Mouse (Mus musculus) limb, embryonic 14.5 days (tissue): Measurements from ENCODE around the gene Zbtb42. TPM values are rescaled to one million over a fixed set of nuclear protein-coding genes. Genes with fewer than 3 reads are reported as not detected.
A peak's percentile ranks its signal among the peaks of the same experiment; 100 is the strongest.

ENCODE experiments used
- ATAC-seq: fragments of 200-750 bp; cut with Nextera tagmentation; 2 replicates; pipeline ENCODE4 v1.8.0; 2017; ENCODE audit warnings: low read depth, moderate number of reproducible peaks, moderate TSS enrichment; ENCODE audit not compliant: low FRiP score
- DNase-seq: peaks from one replicate; pipeline ENCODE4 v3.0.0-alpha.2; 2015; ENCODE audit warnings: low spot score
- H3K27ac ChIP-seq: fragments of 300-500 bp; sonication (generic); replicated peaks from 2 replicates; pipeline ENCODE4 v1.5.1; 2014; ENCODE audit warnings: low read depth, mild to moderate bottlenecking, low read length, moderate library complexity, mixed read lengths
- H3K27me3 ChIP-seq: fragments of 300-500 bp; sonication (generic); 2 replicates; pipeline ENCODE4 v1.6.1; 2014; ENCODE audit warnings: low read length, mixed read lengths; ENCODE audit not compliant: control insufficient read depth, insufficient read depth
- H3K36me3 ChIP-seq: fragments of 300-500 bp; sonication (generic); 2 replicates; pipeline ENCODE4 v1.6.1; 2014; ENCODE audit warnings: mild to moderate bottlenecking, low read length, moderate library complexity, mixed read lengths; ENCODE audit not compliant: control insufficient read depth, insufficient read depth
- H3K4me1 ChIP-seq: fragments of 300-500 bp; sonication (generic); 2 replicates; pipeline ENCODE4 v1.6.1; 2014; ENCODE audit warnings: antibody characterized with exemption, low read length, mixed read lengths; ENCODE audit not compliant: control insufficient read depth, insufficient read depth
- H3K4me2 ChIP-seq: fragments of 300-500 bp; sonication (generic); replicated peaks from 2 replicates; pipeline ENCODE4 v1.6.1; 2014; ENCODE audit warnings: low read depth, mild to moderate bottlenecking, low read length, moderate library complexity; ENCODE audit not compliant: severe bottlenecking
- H3K4me3 ChIP-seq: fragments of 300-500 bp; sonication (generic); replicated peaks from 2 replicates; pipeline ENCODE4 v1.5.1; 2014; ENCODE audit warnings: low read length
- H3K9ac ChIP-seq: fragments of 300-500 bp; sonication (generic); 2 replicates; pipeline ENCODE4 v1.6.1; 2014; ENCODE audit warnings: mild to moderate bottlenecking, low read depth, low read length, moderate library complexity; ENCODE audit not compliant: severe bottlenecking
- H3K9me3 ChIP-seq: fragments of 300-500 bp; sonication (generic); 2 replicates; pipeline ENCODE4 v1.6.1; 2016; ENCODE audit warnings: low read length; ENCODE audit not compliant: control insufficient read depth
- POLR2A ChIP-seq: fragments of 200-500 bp; IDR thresholded peaks from 2 replicates; pipeline ENCODE4 v1.8.0; 2012; ENCODE audit warnings: inconsistent platforms, mild to moderate bottlenecking, moderate library complexity, borderline replicate concordance; ENCODE audit not compliant: insufficient read depth, insufficient read length; ENCODE audit errors: extremely low read depth
- WGBS: fragments of 180-500 bp; shearing (Covaris S2); extraction: QIAGEN DNeasy Blood & Tissue Kit; methylation state at CpG from one replicate; pipeline ENCODE4 v1.1.7; 2014; 5-methylcytosine and 5-hydroxymethylcytosine counted together
- polyA plus RNA-seq, 2 experiments: library from polyadenylated mRNA; depleted of rRNA in 1 of 2; stranded (reverse) in 1 of 2; unstranded in 1 of 2; fragments of >200 nt; fragmentation: Nextera tagmentation in 1 of 2; extraction: Ambion mirVana in 1 of 2; gene quantifications; 2 replicates each; pipeline versions ENCODE4 v1.2.1 to v1.2.3; 2012 to 2014

Zbtb42 gene
- polyA plus RNA-seq, 2 experiments: 2.5 TPM

- no peaks in the 10 kb centered on the region for H3K36me3 ChIP-seq
- H3K4me2 ChIP-seq: no peak overlapping the region
- H3K27me3 ChIP-seq: no peaks in the 10 kb centered on the region
- no peak overlapping the region for H3K27ac ChIP-seq
- no peaks in the 10 kb centered on the region for H3K9me3 ChIP-seq
- 43% methylated on average over 5 of the region's 5 CpGs for WGBS
- H3K4me1 ChIP-seq: peaks cover 18% of the 10 kb centered on the region; the same call in 1 of the 2 replicates
- H3K4me3 ChIP-seq: no peak overlapping the region
- no peak for TF ChIP-seq POLR2A
- ATAC-seq (no peak), DNase-seq (no peak)
- no peak overlapping the region for H3K9ac ChIP-seq
Observed at GRCm38 (mm10) chr12:112718995-112719394, 40.4 kb downstream of the Zbtb42 start.

GRCm38 (mm10) chr12:112720216-112720615 is 41.6 kb downstream of the Zbtb42 start, which contains the start of gene Cep170b:
Cep170b (plus strand) TSS chr12:112720455.
- H3K36me3 ChIP-seq: no peaks in the 10 kb centered on the region; the same call in 1 of the 2 replicates
- H3K27me3 ChIP-seq: no peaks in the 10 kb centered on the region
- H3K4me1 ChIP-seq: peaks cover 17% of the 10 kb centered on the region; the same call in 1 of the 2 replicates
- 74% methylated on average over 6 of the region's 6 CpGs for WGBS
- H3K4me2 ChIP-seq: peak within 1 kb of the TSS; percentile 85
- peak within 1 kb of the TSS; percentile 86 for H3K4me3 ChIP-seq
- ATAC-seq (no peak), DNase-seq (no peak)
- TF ChIP-seq POLR2A: no peak
- no peak within 1 kb of the TSS; the same call in 1 of the 2 replicates for H3K9ac ChIP-seq
- H3K27ac ChIP-seq: peak within 1 kb of the TSS; percentile 56; the same call in 1 of the 2 replicates
- no peaks in the 10 kb centered on the region for H3K9me3 ChIP-seq

GRCm38 (mm10) chr12:112720890-112721423 is 42.3 kb downstream of the Zbtb42 start:
- no peak for TF ChIP-seq POLR2A
- ATAC-seq (no peak), DNase-seq (no peak)
- H3K27me3 ChIP-seq: no peaks in the 10 kb centered on the region
- WGBS: 43% methylated on average over 12 of the region's 12 CpGs
- H3K9ac ChIP-seq: no peak overlapping the region; the same call in 1 of the 2 replicates
- H3K4me3 ChIP-seq: peak overlapping the region; percentile 86
- H3K36me3 ChIP-seq: peaks cover 4% of the 10 kb centered on the region
- peak overlapping the region; percentile 85 for H3K4me2 ChIP-seq
- peaks cover 17% of the 10 kb centered on the region; the same call in 1 of the 2 replicates for H3K4me1 ChIP-seq
- H3K27ac ChIP-seq: peak overlapping the region; percentile 56; the same call in 1 of the 2 replicates
- no peaks in the 10 kb centered on the region for H3K9me3 ChIP-seq

GRCm38 (mm10) chr12:112721424-112722239 is 43.0 kb downstream of the Zbtb42 start:
- DNase-seq: peak; percentile 23
- no peaks in the 10 kb centered on the region for H3K27me3 ChIP-seq
- TF ChIP-seq POLR2A: no peak

GRCm38 (mm10) chr12:112722240-112723027 is 43.8 kb downstream of the Zbtb42 start:
- Histone ChIP-seq H3K27ac (peak overlapping the region; percentile 43; the same call in 1 of the 2 replicates), H3K4me3 (peak overlapping the region; percentile 86), H3K4me2 (peak overlapping the region; percentile 85), H3K36me3 (peaks cover 12% of the 10 kb centered on the region), H3K9ac (peak overlapping the region; percentile 85), H3K27me3 (no peaks in the 10 kb centered on the region), H3K9me3 (no peaks in the 10 kb centered on the region), H3K4me1 (peaks cover 17% of the 10 kb centered on the region; the same call in 1 of the 2 replicates)
- under 1% methylated on average over 39 of the region's 75 CpGs for WGBS
- no peak for TF ChIP-seq POLR2A
- DNase-seq (peak; percentile 18), ATAC-seq (peak; percentile 16)

More at GRCm38 (mm10) chr12:112721424-112722239, 43.0 kb downstream of the Zbtb42 start:
- 2% methylated on average over 39 of the region's 69 CpGs for WGBS
- H3K9me3 ChIP-seq: no peaks in the 10 kb centered on the region
- H3K27ac ChIP-seq: peak overlapping the region; percentile 56
- peak; percentile 64 for ATAC-seq
- H3K9ac ChIP-seq: peak overlapping the region; percentile 85
- H3K4me3 ChIP-seq: peak overlapping the region; percentile 86
- peaks cover 6% of the 10 kb centered on the region for H3K36me3 ChIP-seq
- H3K4me1 ChIP-seq: peaks cover 17% of the 10 kb centered on the region; the same call in 1 of the 2 replicates
- H3K4me2 ChIP-seq: peak overlapping the region; percentile 85
